Mouse (Mus musculus): ENCODE results near the gene Kcnf1.

DNA sequence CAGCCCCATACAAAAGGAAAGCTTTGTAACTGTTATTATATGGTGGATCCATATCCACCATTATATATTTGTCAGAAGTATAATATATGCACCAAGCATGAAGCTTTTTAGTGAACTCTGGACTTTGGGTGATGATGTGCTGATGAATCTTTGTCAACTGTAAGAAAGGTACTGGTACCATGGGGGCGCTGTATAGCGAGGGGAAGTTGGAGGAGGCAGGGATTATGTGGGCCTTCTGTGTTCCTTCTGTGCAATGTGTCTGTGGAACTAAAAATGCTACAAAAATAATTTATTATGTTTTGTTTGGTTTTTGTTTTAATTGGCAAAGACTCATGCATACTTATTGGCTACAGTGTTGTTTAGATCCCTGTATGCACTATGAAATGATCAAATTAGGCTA is 16.2 kb upstream of the Kcnf1 start:
- TF ChIP-seq CTCF (IDR thresholded peaks at IDR 0.05; ENCODE audit: low read depth) (no peak), EP300 (optimal IDR thresholded peaks at IDR 0.05) (no peak)

All from stomach, postnatal 0 days (tissue).